Mouse (Mus musculus) stomach, postnatal 0 days (tissue): ENCODE measurements around the gene Cadm4.

Experiments
- CTCF ChIP-seq: IDR thresholded peaks from 2 replicates; pipeline ENCODE4 v1.5.1; 2016; ENCODE audit warnings: antibody characterized with exemption, low read depth, mild to moderate bottlenecking, moderate library complexity
- EP300 ChIP-seq: optimal IDR thresholded peaks from 2 replicates; pipeline ENCODE3; 2016; ENCODE audit warnings: antibody characterized with exemption

- TF ChIP-seq CTCF (peak; percentile 91), EP300 (no peak)
These were observed 7.8 kb upstream of the Cadm4 start for GRCm38 (mm10) chr7:24473913-24474529.
